Mouse (Mus musculus): Measurements from ENCODE around the gene Gm49336. TPM values are rescaled to one million over a fixed set of nuclear protein-coding genes. Genes with fewer than 3 reads are reported as not detected.

Gm49336 gene
- polyA plus RNA-seq, 1 experiment from 2014 or later: 56.1 TPM

MicroRNAs within 50 kb of the gene (microRNA counts, 519-probe panel; counts per million panel counts)
- microRNA mmu-miR-719: not detected

Small RNA genes within 50 kb of the gene (microRNA-seq; reads per million reads assigned to microRNA genes)
- not detected for gene Mir719

Other genes with a start within 250 kb of the Gm49336 start
- gene Atp8a2, start 54.3 kb downstream of the Gm49336 start, polyA plus RNA-seq (2016; fragmentation: Nextera tagmentation; extraction: Ambion mirVana): 6.0 and 6.7 TPM in 2 replicates
- not detected in 2 replicates for gene Nupl1, start 76 bp downstream of the Gm49336 start, polyA plus RNA-seq (2016; fragmentation: Nextera tagmentation; extraction: Ambion mirVana)
- 30.2 and 30.7 TPM in 2 replicates for gene Mtmr6, start 13.7 kb upstream of the Gm49336 start, polyA plus RNA-seq (2016; fragmentation: Nextera tagmentation; extraction: Ambion mirVana)
- 3.9 and 4.6 TPM in 2 replicates for gene Amer2, start 121.8 kb upstream of the Gm49336 start, polyA plus RNA-seq (2016; fragmentation: Nextera tagmentation; extraction: Ambion mirVana)

Measured in limb, embryonic 12.5 days (tissue).